Mouse (Mus musculus) CH12F3 (cell line): ENCODE data around the gene Prim1.

Source experiments
- in situ Hi-C: fragments of 300-500 bp; cut with MboI; formaldehyde crosslinking; loops from 2 replicates; pipeline ENCODE4 v1.14.3; 2020; ENCODE audit warnings: low sequenced_read_pairs

Prim1 gene

DNA sequence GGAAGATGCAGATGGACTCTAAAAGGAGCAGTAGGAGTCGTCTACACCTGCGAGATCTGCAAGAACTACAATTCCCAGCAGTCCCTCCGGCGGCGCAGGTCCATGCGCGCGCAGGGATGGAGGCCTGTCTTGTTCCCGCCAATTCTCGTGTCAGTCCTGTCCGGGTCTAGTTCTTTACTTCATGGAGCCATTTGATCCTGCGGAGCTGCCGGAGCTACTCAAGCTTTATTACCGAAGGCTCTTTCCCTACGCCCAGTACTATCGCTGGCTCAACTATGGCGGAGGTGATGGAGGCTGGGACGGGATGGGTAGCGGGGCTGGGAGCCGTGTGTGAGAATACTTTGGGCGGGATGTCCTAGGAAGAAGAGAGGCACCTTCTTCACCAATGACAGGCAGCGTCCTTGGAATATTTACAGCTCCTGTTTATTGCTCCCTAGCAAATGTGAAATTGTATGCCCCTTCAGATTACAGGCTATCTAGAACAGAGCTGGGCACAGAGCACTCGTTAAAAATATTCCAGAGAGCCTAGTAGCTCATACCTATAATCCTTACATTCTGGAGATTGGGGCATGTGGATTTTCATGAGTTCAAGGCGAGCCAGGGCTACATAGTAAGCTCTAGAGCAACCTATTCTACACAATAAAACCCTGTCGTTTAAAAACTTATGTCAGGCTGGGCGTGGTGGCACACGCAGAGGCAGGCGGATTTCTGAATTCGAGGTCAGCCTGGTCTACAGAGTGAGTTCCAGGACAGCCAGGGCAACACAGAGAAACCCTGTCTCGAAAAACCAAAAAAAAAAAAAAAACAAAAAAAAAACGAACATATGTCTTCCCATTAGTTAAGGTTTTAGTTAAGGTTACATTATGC lies at the start of gene Prim1:
Gene Prim1, plus strand, starts transcription at position 101 of the 867 bp plus-strand sequence.
- in situ Hi-C loops: no loop called here

DNA sequence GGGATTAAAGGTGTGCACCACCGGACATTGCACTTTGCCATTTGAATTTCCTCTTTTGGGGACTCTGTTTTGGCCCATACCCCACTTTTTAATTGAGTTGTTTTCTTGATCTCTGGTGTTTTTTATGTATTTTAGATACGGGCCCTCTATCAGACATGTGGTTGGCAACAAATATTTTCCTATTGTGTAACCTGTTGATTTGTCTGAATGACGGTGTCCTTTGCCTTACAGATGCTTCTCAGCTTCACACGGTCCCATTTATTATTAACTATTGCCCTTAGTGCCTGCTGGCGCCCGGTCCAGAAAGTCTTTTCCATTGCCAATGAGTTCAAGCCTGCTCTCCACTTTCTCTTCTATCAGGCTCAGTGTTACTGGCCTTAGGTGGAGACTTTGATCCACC lies 48.5 kb upstream of the Prim1 start:
- in situ Hi-C loops: no loop called here

GRCm38 (mm10) chr10:127969820-127970219 lies 45.1 kb upstream of the Prim1 start:
- in situ Hi-C loops: no loop called here

- in situ Hi-C loops: no loop called here
Measured at GRCm38 (mm10) chr10:127970359-127970831, 44.6 kb upstream of the Prim1 start.

- in situ Hi-C loops: no loop called here
Measured at GRCm38 (mm10) chr10:127971135-127971534, 43.8 kb upstream of the Prim1 start.

DNA sequence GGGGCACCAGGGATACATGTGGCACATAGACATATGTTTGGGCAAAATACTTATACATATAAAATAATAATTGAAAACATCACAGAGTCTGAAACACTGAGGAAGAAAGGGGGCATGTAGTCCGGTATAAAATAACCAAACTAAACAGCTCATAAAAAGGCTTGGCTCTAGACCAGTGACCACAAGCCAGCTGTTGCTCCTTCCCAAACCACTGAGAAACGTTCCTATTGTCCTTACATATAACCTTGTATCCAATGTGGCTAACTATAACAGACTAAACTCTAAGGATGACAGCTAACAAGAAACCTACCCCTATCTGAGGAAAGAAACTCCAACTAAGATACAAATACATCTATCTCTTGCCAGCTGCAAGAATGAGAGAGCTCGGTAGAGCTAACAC lies 40.9 kb upstream of the Prim1 start:
- in situ Hi-C loops: no loop called here

GRCm38 (mm10) chr10:127975503-127975902 lies 39.5 kb upstream of the Prim1 start:
- in situ Hi-C loops: no loop called here

GRCm38 (mm10) chr10:127984650-127985049 lies 30.3 kb upstream of the Prim1 start:
- in situ Hi-C loops: no loop called here

- in situ Hi-C loops: no loop called here
Measured at GRCm38 (mm10) chr10:127985601-127986000, 29.4 kb upstream of the Prim1 start.

GRCm38 (mm10) chr10:127996690-127997089 lies 18.3 kb upstream of the Prim1 start:
- in situ Hi-C loops: no loop called here

- in situ Hi-C loops: no loop called here
Measured at GRCm38 (mm10) chr10:127998260-127998659, 16.7 kb upstream of the Prim1 start.

DNA sequence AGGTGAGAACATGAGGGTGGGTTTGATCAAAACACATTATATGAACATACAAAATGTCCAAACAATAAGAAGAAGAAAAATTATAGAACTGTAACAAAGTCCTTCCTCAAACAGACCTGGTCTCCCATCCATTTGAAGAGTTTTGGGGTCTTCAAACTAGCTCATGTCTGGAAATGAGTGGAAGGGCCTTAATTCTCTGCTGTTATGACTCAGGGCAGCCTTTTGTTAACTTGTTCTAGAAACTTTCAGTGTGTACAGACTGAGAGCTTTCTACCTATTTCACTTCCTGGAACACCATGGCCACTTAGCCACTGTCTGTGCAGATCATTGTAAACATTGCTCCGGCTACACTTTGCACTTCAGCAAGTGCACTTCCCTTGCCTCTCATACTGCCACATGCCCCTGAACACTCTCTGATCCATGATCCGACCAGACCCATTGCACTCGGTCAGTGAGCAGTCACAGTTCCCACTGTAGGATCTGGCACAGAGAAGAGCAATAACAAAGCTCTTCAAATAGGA lies 11.6 kb upstream of the Prim1 start:
- in situ Hi-C loops: loop anchor here (10.0 kb wide), 1 partner anchor 59 kb away; no protein-coding TSS in a partner anchor

DNA sequence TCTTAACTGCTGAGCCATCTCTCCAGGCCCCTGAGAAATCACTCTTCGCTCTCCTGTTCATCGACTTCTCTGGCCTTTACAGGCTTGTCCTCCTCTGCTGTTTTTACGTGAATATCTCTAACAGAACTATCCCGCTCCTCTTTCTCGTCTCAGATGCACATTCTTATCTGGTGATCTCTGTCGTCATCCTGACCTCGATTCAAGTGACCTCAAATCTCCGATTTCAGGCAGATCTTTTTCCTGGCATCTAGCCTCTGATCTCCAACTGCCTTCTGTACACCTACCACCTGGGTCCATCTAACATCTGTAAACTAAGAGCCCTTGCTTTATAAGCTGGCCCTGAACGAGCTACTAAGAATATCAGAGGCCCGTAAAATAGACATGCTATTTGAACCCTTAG lies 10.1 kb upstream of the Prim1 start:
- in situ Hi-C loops: loop anchor here (5.0 to 10.0 kb wide), 2 partner anchors 43 to 60 kb away; no protein-coding TSS in a partner anchor

DNA sequence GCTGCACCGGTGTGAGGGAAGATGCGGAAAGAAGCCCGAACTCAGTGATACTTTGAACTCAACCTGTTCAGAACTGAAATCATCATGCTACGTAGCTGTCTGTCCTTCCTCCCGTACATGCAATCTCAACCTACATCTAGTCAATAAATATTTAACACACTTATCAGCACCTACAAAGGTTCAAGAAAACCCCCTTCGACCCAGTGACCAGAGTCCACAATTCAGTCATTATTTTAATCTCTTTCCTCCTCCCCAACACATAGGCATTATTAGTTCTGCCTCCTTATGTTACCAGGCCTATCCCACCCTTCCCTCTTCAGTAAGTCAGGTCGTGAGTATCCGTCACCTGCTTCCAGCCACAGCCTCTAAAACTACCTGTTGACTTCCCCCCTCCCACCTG lies 9.5 kb upstream of the Prim1 start:
- in situ Hi-C loops: loop anchor here (5.0 to 10.0 kb wide), 2 partner anchors 43 to 61 kb away; no protein-coding TSS in a partner anchor

DNA sequence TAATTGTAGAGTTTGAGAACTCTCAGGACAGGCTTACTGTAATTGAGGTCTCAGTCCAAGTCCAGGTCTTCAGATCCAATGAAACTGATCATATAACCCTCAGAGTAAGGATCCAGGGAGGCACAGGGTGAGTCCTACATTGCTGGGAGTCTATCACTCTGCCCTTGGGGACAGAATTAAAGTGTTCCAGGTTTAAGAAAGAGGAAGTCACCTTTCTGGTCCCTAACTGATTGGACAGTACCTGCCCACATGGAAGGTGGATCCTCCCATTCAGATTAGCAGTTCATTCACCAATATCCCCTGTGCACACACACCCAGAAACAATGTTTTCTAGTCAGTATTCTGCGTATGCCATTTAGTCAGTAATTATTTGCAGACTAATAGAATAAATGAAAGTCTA lies 7.5 kb upstream of the Prim1 start, which contains the start of gene Hsd17b6:
Gene Hsd17b6, minus strand, starts transcription at position 166 of the 400 bp plus-strand sequence.
- in situ Hi-C loops: loop anchor here (5.0 to 10.0 kb wide), 2 partner anchors 45 to 63 kb away; no protein-coding TSS in a partner anchor

- in situ Hi-C loops: loop anchor here (5.0 to 10.0 kb wide), 2 partner anchors 46 to 64 kb away; no protein-coding TSS in a partner anchor
Measured at GRCm38 (mm10) chr10:128008207-128008889, 6.6 kb upstream of the Prim1 start.

- in situ Hi-C loops: loop anchor here (5.0 to 10.0 kb wide), 2 partner anchors 47 to 65 kb away; no protein-coding TSS in a partner anchor
Measured at GRCm38 (mm10) chr10:128009735-128010134, 5.2 kb upstream of the Prim1 start.

GRCm38 (mm10) chr10:128022196-128022595 lies 7.2 kb downstream of the Prim1 start:
- in situ Hi-C loops: no loop called here

DNA sequence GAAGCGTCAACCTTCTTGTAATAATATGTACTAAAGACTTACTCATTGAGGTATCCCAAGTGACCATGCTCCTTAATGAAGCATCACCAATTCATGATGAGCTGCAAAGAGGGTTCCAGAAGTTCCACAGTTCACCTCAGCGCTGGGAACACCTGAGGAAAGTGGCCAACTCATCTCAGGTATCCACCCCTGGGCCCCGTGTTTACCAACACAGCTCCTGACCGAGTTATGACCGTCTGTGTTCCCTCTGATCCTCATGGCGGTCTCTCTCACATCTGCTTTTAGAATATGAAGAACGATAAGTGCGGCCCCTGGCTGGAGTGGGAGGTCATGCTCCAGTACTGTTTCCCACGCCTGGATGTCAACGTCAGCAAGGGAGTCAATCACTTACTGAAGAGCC lies 8.5 kb downstream of the Prim1 start:
- in situ Hi-C loops: no loop called here

DNA sequence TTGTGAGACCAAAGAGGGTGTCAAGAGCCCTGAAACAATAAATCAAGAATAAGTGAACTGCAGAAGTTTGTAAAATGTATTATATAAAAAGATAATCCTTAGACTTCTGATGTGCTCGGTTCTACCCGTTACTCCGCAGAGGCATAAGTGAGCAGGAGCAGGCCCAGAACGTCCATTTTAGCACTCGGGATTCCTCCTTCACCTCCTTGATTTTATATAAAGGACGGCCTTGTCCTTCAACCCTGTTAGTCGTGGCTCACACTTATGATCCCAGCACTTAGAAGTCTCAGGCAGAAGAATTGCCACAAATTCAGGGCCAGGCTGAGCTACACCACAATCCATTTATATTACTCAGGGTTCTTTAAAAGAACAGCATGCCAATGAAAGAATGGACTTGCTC lies 15.0 kb downstream of the Prim1 start:
- in situ Hi-C loops: no loop called here

- in situ Hi-C loops: no loop called here
Measured at GRCm38 (mm10) chr10:128030860-128031259, 15.9 kb downstream of the Prim1 start.
